16 mouse cellular contexts compared by ENCODE assay signal in genomic region chr12:76720572-76720971, GRCm38 (mm10). TPM values are rescaled to one million over a fixed set of nuclear protein-coding genes. Genes with fewer than 3 reads are reported as not detected.
A peak's percentile ranks its signal among the peaks of the same experiment; 100 is the strongest.
DNase-seq lines count a peak whose midpoint lies in the region; ATAC-seq and TF ChIP-seq lines count a peak whose summit lies in the region.
"Had no signal": no experiment of that assay in that cellular context is flagged by ENCODE, and none has a peak within 500 bp of the region (broad histone marks: within the 10 kb centered on the region; RNA-seq: fewer than 3 reads in every experiment).

No protein-coding gene starts in this region.

- peak; percentile 35 for DNase-seq in embryonic facial prominence, embryonic 14.5 days (ENCODE audit: low spot score)
- DNase-seq in embryonic facial prominence, embryonic 10.5 days (ENCODE audit: low spot score): no peak
- DNase-seq in left cerebral cortex, adult 2 months (ENCODE audit: extremely low spot score in 1 of 2, low spot score in 2 of 2): no peak
- DNase-seq in left cerebral cortex, postnatal 10 days (ENCODE audit: extremely low spot score in 1 of 2, low spot score in 2 of 2): no peak
- DNase-seq in 416B (ENCODE audit: low read depth): peak; percentile 10
- DNase-seq: adrenal gland, postnatal 14 days; gastrocnemius, postnatal 10 days; layer of hippocampus, adult 9-11 months; left cerebral cortex, postnatal 4 days; thymus, postnatal 14 days had no signal

- no peak overlapping the region for H3K9ac ChIP-seq in embryonic facial prominence, embryonic 14.5 days (ENCODE audit: low read depth, low read length)
- H3K9ac ChIP-seq: kidney, embryonic 15.5 days; lung, embryonic 15.5 days had no signal

- no peak overlapping the region for H3K27ac ChIP-seq in embryonic facial prominence, embryonic 14.5 days (replicated peaks; ENCODE audit: low read depth, low read length)
- H3K27ac ChIP-seq in embryonic facial prominence, embryonic 10.5 days (replicated peaks): no peak overlapping the region
- no peak overlapping the region for H3K27ac ChIP-seq in left cerebral cortex, adult 2 months
- H3K27ac ChIP-seq: forebrain, embryonic 10.5 days; kidney, embryonic 15.5 days; lung, embryonic 15.5 days had no signal

- H3K27me3 ChIP-seq in embryonic facial prominence, embryonic 14.5 days (replicated peaks; ENCODE audit: control insufficient read depth, insufficient read depth, low read length): no peaks in the 10 kb centered on the region
- no peaks in the 10 kb centered on the region for H3K27me3 ChIP-seq in embryonic facial prominence, embryonic 10.5 days (replicated peaks; ENCODE audit: low read depth, poor library complexity, severe bottlenecking)
- H3K27me3 ChIP-seq: kidney, embryonic 15.5 days; lung, embryonic 15.5 days had no signal

- no peaks in the 10 kb centered on the region for H3K36me3 ChIP-seq in embryonic facial prominence, embryonic 14.5 days (ENCODE audit: control insufficient read depth, insufficient read depth, low read length)
- no peaks in the 10 kb centered on the region for H3K36me3 ChIP-seq in embryonic facial prominence, embryonic 10.5 days (replicated peaks)
- H3K36me3 ChIP-seq: forebrain, embryonic 10.5 days; kidney, embryonic 15.5 days; lung, embryonic 15.5 days had no signal

- H3K4me2 ChIP-seq in embryonic facial prominence, embryonic 14.5 days (ENCODE audit: low read depth, low read length): no peak overlapping the region
- H3K4me2 ChIP-seq: heart, embryonic 11.5 days; kidney, embryonic 15.5 days; lung, embryonic 15.5 days had no signal

- no peaks in the 10 kb centered on the region for H3K4me1 ChIP-seq in embryonic facial prominence, embryonic 14.5 days (ENCODE audit: control insufficient read depth, insufficient read depth, low read length)
- H3K4me1 ChIP-seq in embryonic facial prominence, embryonic 10.5 days: no peaks in the 10 kb centered on the region
- H3K4me1 ChIP-seq: forebrain, embryonic 10.5 days; kidney, embryonic 15.5 days; lung, embryonic 15.5 days had no signal

- peak; percentile 59 for TF ChIP-seq CTCF in left cerebral cortex, adult 2 months (IDR thresholded peaks at IDR 0.05)

- ATAC-seq in embryonic facial prominence, embryonic 14.5 days (ENCODE audit: low read depth): no peak
- ATAC-seq in erythroblast, adult 5-6 weeks (replicated peaks; ENCODE audit: low FRiP score, poor library complexity, severe bottlenecking): peak; percentile 74
- ATAC-seq in monocyte, adult 5-6 weeks (replicated peaks; ENCODE audit: insufficient number of reproducible peaks, low FRiP score, low TSS enrichment, poor library complexity, severe bottlenecking): no peak

- H3K4me3 ChIP-seq in embryonic facial prominence, embryonic 14.5 days (ENCODE audit: low read depth, low read length): no peak overlapping the region
- H3K4me3 ChIP-seq in embryonic facial prominence, embryonic 10.5 days: no peak overlapping the region
- H3K4me3 ChIP-seq in left cerebral cortex, adult 2 months: no peak overlapping the region
- H3K4me3 ChIP-seq: forebrain, embryonic 10.5 days; kidney, embryonic 15.5 days; lung, embryonic 15.5 days had no signal

- intact Hi-C loops in left cerebral cortex, adult 2 months (cut with DNase I): loop anchor here (2.0 to 5.0 kb wide), 2 partner anchors 128 to 238 kb away; no protein-coding TSS in a partner anchor
- intact Hi-C loops in left cerebral cortex, postnatal 10 days (cut with DNase I): loop anchor here (5.0 kb wide), 1 partner anchor 128 kb away; no protein-coding TSS in a partner anchor

- no peaks in the 10 kb centered on the region for H3K9me3 ChIP-seq in embryonic facial prominence, embryonic 14.5 days (ENCODE audit: control insufficient read depth, low read length)
- H3K9me3 ChIP-seq in embryonic facial prominence, embryonic 10.5 days: no peaks in the 10 kb centered on the region
- H3K9me3 ChIP-seq: kidney, embryonic 15.5 days; lung, embryonic 15.5 days had no signal

RNA-seq across cellular contexts. Expression of gene Sptb, which starts 10.2 kb away (rescaled TPM):
- 2.3 and 3.3 TPM in 2 replicates for polyA plus RNA-seq in embryonic facial prominence, embryonic 14.5 days (2014; fragmentation: Nextera tagmentation; extraction: Ambion mirVana)
- polyA plus RNA-seq in embryonic facial prominence, embryonic 10.5 days (2016; fragmentation: Nextera tagmentation; extraction: Ambion mirVana): 4.5 and 5.0 TPM in 2 replicates
- total RNA-seq in left cerebral cortex, adult 2 months (2021): 100 to 1,000 TPM in 1 of 2 experiments, 10 to 100 TPM in 1; 96.7 to 104 TPM
- total RNA-seq in left cerebral cortex, postnatal 10 days (2021): 10 to 100 TPM; 51.1 to 52.3 TPM
- total RNA-seq in erythroblast, adult 5-6 weeks (2015; ENCODE audit: low replicate concordance): 261 and 284 TPM in 2 replicates
- total RNA-seq in erythroblast, adult 5-6 weeks (2017; ENCODE audit: low replicate concordance): 799 and 1,028 TPM in 2 replicates
- total RNA-seq in monocyte, adult 5-6 weeks (2017): 0.76 to 1.3 TPM (median 0.85 TPM) in 3 replicates

RNA-seq across cellular contexts. Expression of gene Churc1, which starts 44.8 kb away (rescaled TPM):
- polyA plus RNA-seq in embryonic facial prominence, embryonic 14.5 days (2014; fragmentation: Nextera tagmentation; extraction: Ambion mirVana): 88.8 and 99.4 TPM in 2 replicates
- polyA plus RNA-seq in embryonic facial prominence, embryonic 10.5 days (2016; fragmentation: Nextera tagmentation; extraction: Ambion mirVana): 97.1 and 101 TPM in 2 replicates
- 10 to 100 TPM; 35.3 to 35.4 TPM for total RNA-seq in left cerebral cortex, adult 2 months (2021)
- 10 to 100 TPM; 46.5 to 50.0 TPM for total RNA-seq in left cerebral cortex, postnatal 10 days (2021)
- total RNA-seq in erythroblast, adult 5-6 weeks (2015; ENCODE audit: low replicate concordance): 2.9 and 30.9 TPM in 2 replicates
- 14.1 and 41.3 TPM in 2 replicates for total RNA-seq in erythroblast, adult 5-6 weeks (2017; ENCODE audit: low replicate concordance)
- total RNA-seq in monocyte, adult 5-6 weeks (2017): 42.5 to 61.0 TPM (median 52.8 TPM) in 3 replicates

RNA-seq across cellular contexts. Expression of gene Fntb, which starts 44.8 kb away (rescaled TPM):
- 41.4 and 44.6 TPM in 2 replicates for polyA plus RNA-seq in embryonic facial prominence, embryonic 14.5 days (2014; fragmentation: Nextera tagmentation; extraction: Ambion mirVana)
- 50.3 and 50.4 TPM in 2 replicates for polyA plus RNA-seq in embryonic facial prominence, embryonic 10.5 days (2016; fragmentation: Nextera tagmentation; extraction: Ambion mirVana)
- 10 to 100 TPM; 27.9 to 28.4 TPM for total RNA-seq in left cerebral cortex, adult 2 months (2021)
- 10 to 100 TPM; 27.7 to 28.1 TPM for total RNA-seq in left cerebral cortex, postnatal 10 days (2021)
- 45.4 and 161 TPM in 2 replicates for total RNA-seq in erythroblast, adult 5-6 weeks (2015; ENCODE audit: low replicate concordance)
- total RNA-seq in erythroblast, adult 5-6 weeks (2017; ENCODE audit: low replicate concordance): 23.5 and 48.1 TPM in 2 replicates
- total RNA-seq in monocyte, adult 5-6 weeks (2017): 1.4 to 8.8 TPM (median 6.4 TPM) in 3 replicates

Comparison
In these comparisons a context has a peak if more than half of its experiments do, and no peak if none do; other contexts are left out.
1. DNase-seq: peak in embryonic facial prominence, embryonic 14.5 days (single experiment) and 416B (single experiment); none in embryonic facial prominence, embryonic 10.5 days (single experiment), left cerebral cortex, adult 2 months (0 of 2) and left cerebral cortex, postnatal 10 days (0 of 2).
2. RNA of gene Sptb, which starts 10.2 kb away (total RNA-seq): 261 to 1,028 TPM in erythroblast, adult 5-6 weeks, 96.7 to 104 TPM in left cerebral cortex, adult 2 months and 51.1 to 52.3 TPM in left cerebral cortex, postnatal 10 days; 0.76 to 1.3 TPM in monocyte, adult 5-6 weeks; every median in the first group is over 10 times any median in the second.